Mouse (Mus musculus) induced T-regulatory cell, adult 2 months (primary cell): ENCODE data around the gene Spi1.

Experiments used
- DNase-seq: peaks from one replicate; pipeline ENCODE4 v3.0.0-alpha.2; 2012; ENCODE audit warnings: low read depth

Gene Spi1

GRCm38 (mm10) chr2:91068162-91068871 is 13.9 kb upstream of the Spi1 start:
- no peak for DNase-seq

- no peak for DNase-seq
These were observed 13.4 kb upstream of the Spi1 start for GRCm38 (mm10) chr2:91068872-91069165.

DNA sequence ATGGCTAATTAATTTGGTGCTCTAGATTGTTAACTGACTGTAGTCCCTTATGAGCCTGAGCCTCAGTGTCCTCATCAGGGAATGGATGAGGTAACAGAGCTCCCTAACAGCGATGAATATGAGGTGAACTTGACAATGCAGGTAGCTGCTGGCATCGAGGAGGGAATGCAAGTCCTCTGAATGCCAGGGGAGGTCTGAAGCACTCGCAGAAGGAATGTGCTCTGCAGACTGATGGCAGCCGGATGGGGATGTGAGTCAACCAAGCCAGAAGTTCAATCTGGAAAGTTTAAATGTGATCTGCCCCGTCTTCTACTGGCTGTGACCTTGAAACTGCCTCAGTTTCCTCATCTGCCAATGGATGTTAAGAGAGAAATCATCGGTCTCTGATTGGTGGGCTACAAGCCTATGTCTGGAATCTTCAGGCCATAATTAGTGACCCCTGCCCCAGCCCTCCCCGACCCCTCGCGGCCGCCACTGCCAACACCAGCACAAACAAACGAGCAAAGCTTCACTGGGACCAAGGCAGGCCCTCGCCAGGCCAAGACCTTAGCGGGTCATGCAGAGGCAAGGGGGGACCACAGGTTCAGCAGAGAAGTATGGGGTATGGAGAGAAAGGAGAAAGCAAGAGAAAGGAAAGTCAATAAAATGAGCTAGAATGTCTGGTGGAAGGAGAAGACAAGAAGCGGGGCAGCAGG is 12.7 kb upstream of the Spi1 start:
- DNase-seq = peak; percentile 39

DNA sequence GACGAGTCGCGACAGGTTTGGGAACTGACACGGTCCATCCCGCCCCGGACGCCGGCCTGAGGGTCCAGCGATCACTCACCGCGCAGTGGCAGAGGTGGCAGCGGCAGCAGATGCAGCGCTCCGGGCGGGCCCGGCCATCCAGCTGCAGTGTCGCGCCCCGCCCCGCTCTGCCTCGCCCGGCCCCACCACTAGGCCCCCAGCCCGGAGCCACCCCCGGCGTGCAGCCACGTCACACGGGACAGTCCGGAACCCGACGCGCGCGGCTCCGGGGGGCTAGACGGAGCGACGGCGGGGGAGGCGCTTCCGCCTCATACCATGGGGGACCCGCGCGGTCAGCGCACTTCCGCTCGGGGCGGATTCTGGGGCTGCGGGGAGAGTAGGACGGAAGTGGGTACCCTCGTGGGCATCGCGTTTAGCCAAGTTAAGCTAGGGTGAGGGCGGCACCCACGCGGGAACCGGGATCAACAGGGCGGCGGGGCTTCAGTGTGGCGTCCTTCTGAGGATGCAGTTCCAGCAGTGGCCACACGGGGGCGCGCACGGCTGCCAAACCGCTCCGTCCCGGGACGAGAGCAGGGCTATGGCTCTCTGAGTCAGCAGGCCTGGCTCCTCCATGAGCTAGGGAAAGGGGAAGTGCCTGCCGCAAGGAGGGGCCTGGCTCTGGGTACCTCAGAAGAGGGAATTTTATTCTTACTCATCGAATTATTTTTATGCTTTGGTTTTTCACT is 12.0 kb upstream of the Spi1 start, which contains the start of gene Slc39a13:
Gene Slc39a13 (minus strand): TSS at position 342 of the 725 bp plus-strand sequence.
- peak; percentile 96 for DNase-seq

GRCm38 (mm10) chr2:91071059-91071458 is 11.1 kb upstream of the Spi1 start:
- DNase-seq = no peak

DNA sequence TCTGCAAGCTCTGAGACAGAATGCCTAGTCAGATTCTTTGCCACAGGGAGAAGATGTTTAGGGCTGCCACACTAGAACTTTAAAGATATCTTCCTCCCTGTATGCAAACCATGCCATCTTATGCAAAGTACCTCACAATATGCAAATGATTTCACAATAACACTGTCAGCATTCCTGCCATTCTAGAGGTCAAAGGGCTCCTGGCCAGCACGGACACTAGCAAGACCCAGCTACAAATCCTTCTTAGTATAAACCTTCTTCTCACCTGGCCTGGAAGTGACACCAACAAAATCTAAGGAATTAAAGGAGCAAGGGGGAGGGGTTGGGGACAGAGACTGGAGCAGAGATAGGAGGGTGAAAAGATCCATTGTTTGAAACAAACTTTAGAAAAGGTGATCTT is 10.1 kb upstream of the Spi1 start:
- no peak for DNase-seq

GRCm38 (mm10) chr2:91077957-91078313 is 4.3 kb upstream of the Spi1 start:
- no peak for DNase-seq

- peak; percentile 69 for DNase-seq
These were observed 3.7 kb upstream of the Spi1 start for GRCm38 (mm10) chr2:91078314-91079025.

GRCm38 (mm10) chr2:91079026-91079384 is 3.2 kb upstream of the Spi1 start:
- DNase-seq = no peak

DNA sequence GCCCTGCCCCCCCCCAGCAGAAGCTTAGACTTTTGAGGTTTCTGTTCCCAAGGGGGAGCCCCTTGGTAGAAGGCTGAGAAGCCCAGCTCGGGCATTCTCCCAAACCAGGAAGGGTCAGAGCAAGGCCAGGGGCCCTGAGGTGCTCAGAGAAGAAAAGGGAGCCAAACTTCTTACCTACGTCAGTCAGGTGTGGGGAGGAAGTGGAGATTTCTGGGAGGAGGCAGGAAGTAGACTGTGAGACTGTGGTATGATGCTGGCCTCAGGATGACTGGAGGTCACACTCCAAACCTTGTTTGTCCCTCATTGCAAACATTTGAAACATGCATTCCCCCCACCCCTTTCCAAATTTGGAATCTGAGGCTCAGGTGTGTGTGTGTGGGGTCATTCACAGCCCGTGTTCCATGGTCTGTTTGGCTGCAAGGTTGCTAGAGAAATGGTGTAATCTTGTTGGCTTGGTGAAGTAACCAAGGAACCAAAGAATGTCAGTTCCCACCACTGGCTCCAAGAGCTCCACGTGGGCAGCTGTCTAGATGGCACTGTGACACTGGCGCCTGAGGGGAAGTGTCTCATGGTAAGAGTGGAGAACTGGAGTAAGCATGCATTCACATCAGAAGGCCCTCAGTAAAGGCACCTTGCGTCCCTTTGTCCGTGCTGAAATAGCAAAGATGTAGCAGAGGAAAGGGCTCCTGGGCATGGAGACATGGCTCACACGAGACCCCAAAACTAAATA is 1.2 kb upstream of the Spi1 start:
- peak; percentile 67 for DNase-seq

DNA sequence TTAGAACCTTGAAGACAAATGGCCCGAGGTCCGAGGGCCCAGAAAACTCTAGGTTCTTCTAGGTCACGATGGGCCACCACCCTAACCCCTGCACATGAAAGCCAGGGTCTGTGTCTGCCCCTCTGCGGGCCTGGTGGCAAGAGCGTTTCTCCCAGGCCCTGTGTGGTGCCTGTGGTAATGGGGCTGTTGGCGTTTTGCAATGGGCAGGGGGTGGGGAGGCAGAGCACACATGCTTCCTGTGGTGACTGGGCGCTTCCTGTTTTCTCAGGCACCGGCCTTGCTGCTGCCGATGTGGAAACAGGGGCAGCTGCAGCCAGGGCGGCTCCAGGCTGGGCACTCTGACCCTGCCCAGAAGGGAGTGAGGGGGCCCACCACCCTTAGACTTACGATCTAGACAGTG is 654 bp downstream of the Spi1 start:
- DNase-seq = peak; percentile 84

GRCm38 (mm10) chr2:91083366-91083940 is 1.3 kb downstream of the Spi1 start:
- peak; percentile 33 for DNase-seq

DNA sequence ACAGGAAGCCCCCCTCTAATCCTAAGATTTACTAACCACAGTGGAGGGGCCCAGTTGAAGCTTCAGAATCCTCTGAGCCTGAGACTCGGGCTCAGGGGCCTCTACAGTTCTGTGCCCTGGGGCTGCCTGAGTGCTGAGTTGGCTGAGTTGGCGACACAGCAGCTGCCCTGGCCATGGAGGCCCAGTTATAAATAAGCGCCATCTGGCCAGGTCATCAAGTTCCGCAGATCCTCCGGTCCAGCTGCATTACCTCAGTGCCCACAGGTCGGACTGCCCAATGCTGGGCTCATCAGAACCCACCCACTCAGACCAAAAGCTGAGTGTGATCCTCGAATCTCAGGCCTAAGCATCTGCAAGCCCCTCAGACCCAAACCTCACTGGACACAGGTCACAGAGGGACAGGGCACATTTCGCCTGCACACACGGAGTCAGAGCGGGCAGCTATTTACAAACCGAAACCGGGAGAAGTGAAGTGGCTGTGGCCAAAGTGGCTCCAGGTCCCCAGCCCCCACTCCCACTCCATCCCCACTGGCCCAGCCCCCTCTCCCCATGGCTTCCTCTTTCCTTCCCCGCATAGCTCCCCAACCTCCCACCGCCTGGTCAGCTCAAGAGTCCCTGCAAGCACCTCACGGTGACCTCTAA is 2.1 kb downstream of the Spi1 start:
- DNase-seq = no peak

- DNase-seq = no peak
These were observed 3.6 kb downstream of the Spi1 start for GRCm38 (mm10) chr2:91085494-91086391.

DNA sequence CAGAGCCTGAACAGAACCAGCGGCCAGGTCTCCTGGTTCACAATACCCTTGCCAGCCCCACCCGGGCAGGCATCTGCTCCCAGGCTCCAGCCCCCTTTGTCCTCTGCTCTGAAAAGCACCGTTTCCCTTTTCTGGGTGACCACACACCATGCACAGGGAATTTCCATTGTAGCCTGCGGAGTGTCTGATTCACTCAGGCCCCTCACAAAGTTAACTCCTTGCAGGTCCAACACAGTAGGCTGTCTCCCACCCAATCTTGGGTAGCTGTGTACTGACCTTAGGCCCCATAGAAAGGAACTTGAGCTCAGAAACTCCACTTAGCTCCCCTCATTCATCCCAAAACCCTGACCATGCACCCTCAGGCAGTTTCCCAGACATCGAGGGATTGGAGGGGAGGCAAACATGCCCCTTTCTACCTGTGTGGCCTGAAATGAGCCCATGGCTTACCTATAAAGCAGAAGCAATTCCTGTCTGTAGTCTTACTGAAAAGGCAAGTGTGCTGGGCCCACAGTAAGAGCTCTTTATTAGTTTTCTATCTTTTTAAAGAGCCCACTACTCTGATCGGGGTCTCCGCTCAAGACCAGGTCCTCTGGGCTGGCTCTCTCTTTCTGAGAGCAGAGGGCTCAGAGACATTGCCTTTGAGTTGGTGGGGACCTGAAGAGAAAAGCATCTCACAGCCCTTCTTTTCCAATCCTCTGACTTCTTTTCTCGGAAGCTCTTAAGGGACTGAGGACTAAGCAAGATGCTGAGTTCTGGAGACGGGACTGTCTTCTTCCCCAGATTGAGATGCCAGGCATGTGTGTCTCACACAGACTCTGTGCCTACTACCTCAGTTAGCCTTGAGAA is 4.4 kb downstream of the Spi1 start:
- DNase-seq = no peak

DNA sequence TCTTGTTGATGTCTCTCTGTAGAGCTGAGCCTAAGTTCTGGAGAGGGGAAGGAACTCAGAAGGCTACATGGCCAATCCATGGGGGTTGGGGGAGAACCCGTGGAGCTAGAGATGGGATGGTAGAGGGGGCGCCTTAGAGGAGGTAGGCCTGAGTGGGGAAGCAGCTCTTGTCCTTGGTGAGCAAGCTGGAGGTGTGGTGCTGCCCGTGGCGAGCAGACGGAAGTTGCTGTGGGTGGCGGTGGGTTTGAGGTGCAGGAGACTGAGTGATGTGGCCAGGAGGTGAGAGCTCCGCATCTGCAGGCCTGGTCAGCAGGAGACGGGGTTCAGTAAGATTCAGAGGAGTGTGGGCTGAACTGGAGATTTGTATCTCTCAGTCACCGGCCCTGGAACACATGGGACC is 5.3 kb downstream of the Spi1 start:
- DNase-seq = peak; percentile 56

GRCm38 (mm10) chr2:91088987-91089386 is 6.8 kb downstream of the Spi1 start:
- no peak for DNase-seq

DNA sequence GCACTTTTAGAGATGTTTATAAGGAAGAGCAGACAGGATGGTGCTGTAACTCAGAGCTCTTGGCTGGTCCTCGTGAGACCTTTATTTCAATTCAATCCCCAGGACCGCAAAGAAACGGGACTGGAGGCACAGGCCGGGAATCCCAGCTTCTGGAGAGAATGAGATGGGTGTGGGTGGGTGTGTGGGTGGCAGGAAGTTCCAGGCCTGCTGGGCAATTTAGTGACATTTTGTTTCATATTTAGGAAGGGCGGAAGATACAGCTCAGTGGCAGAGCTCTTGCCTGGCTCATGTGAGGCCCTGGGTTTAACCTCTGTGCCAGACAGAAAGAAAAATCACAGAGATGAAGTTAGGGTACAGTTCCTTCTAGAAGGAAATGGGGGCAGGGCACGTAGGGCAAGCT is 8.0 kb downstream of the Spi1 start:
- DNase-seq = no peak

DNA sequence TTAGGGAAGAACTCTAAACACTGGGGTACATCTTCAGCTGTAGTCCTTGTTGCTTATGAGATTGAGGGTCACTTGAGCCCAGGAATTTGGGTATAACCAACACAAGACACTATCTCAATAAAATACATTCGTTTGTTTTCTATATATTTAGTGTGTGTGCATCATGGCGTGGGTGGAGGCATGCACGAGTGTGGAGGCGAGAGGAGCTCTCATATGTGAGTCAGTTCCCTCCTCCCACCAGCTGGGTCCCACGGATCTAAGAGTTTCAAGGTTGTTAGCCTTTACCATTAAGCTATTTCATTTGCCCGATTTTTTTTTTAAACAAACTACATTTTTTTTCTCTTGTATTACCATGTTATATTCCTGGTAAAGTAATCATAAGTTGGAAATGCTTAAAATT is 8.6 kb downstream of the Spi1 start:
- DNase-seq = peak; percentile 29
